ENCODE assay signal across 14 mouse cellular contexts in the genomic region with DNA sequence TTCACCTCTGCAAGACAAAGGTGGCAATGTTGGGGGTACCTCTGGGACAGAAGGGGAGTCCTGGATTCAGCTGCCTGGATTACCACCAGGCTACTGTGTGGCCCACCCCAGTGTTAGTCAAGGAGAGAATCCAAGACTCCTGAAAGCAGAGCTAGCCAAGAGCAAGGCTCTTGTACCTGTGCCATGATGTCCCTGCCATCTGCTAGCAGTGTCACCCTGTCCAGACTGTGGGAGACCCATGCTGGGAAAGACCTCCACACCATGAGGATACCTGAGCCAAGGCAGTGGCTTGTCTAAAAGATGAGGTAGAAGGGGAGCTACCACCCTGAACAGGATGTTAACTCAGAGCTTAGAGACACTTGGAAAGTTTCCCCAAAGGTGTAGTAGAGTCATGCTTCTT.
"Had no signal": no experiment of that assay in that cellular context is flagged by ENCODE, and none has a peak within 500 bp of the region (broad histone marks: within the 10 kb centered on the region; RNA-seq: fewer than 3 reads in every experiment).

No protein-coding gene starts in this region.

- H3K4me2 ChIP-seq: liver, embryonic 11.5 days; liver, embryonic 15.5 days; neural tube, embryonic 15.5 days had no signal

- H3K9ac ChIP-seq: liver, embryonic 15.5 days; neural tube, embryonic 15.5 days had no signal

- ATAC-seq: lung, postnatal 0 days had no signal

- H3K36me3 ChIP-seq: limb, embryonic 10.5 days; liver, embryonic 15.5 days; midbrain, embryonic 10.5 days; neural tube, embryonic 15.5 days had no signal

- H3K27ac ChIP-seq: left cerebral cortex, adult 2 months; liver, embryonic 15.5 days; midbrain, embryonic 10.5 days; neural tube, embryonic 15.5 days; stomach, postnatal 0 days had no signal

- DNase-seq: kidney, postnatal 14 days; lung, adult 2 months; lung, postnatal 36 days; midbrain, embryonic 14.5 days; thymus, postnatal 4 days had no signal

- H3K9me3 ChIP-seq: limb, embryonic 10.5 days; liver, embryonic 15.5 days; midbrain, embryonic 10.5 days; neural tube, embryonic 15.5 days had no signal

- H3K27me3 ChIP-seq: liver, embryonic 15.5 days; neural tube, embryonic 15.5 days had no signal

- H3K4me1 ChIP-seq: liver, embryonic 15.5 days had no signal

- H3K4me3 ChIP-seq: left cerebral cortex, adult 2 months; limb, embryonic 10.5 days; liver, embryonic 15.5 days; midbrain, embryonic 10.5 days; myocyte; neural tube, embryonic 15.5 days had no signal
